Mouse (Mus musculus) intestine, embryonic 16.5 days (tissue): ENCODE measurements at regions not wholly inside any gene's neighbourhood (a gene's known extent, or its start where the extent isn't known, plus 50 kb on each side); places are given as distances from the start of the nearest gene placed in this dataset.

Source experiments
- ATAC-seq: fragments of 200-750 bp; cut with Nextera tagmentation; 2 replicates; pipeline ENCODE4 v1.8.0; 2017; ENCODE audit warnings: moderate TSS enrichment, moderate library complexity
- H3K27ac ChIP-seq: fragments of 300-500 bp; sonication (generic); 2 replicates; pipeline ENCODE4 v1.5.1; 2014; ENCODE audit warnings: mild to moderate bottlenecking, low read length
- H3K27me3 ChIP-seq: fragments of 300-500 bp; sonication (generic); replicated peaks from 2 replicates; pipeline ENCODE4 v1.6.1; 2014; ENCODE audit warnings: low read length, control low read depth, mixed read lengths; ENCODE audit not compliant: control insufficient read depth, insufficient read depth
- H3K36me3 ChIP-seq: fragments of 300-500 bp; sonication (generic); 2 replicates; pipeline ENCODE4 v1.6.1; 2014; ENCODE audit warnings: low read length, control low read depth; ENCODE audit not compliant: control insufficient read depth, insufficient read depth
- H3K4me1 ChIP-seq: fragments of 300-500 bp; sonication (generic); 2 replicates; pipeline ENCODE4 v1.6.1; 2014; ENCODE audit warnings: low read length, control low read depth, mixed read lengths; ENCODE audit not compliant: control insufficient read depth, insufficient read depth
- H3K4me2 ChIP-seq: fragments of 300-500 bp; sonication (generic); 2 replicates; pipeline ENCODE4 v1.6.1; 2014; ENCODE audit warnings: low read depth, low read length, control low read depth
- H3K4me3 ChIP-seq: fragments of 300-500 bp; sonication (generic); 2 replicates; pipeline ENCODE4 v1.5.1; 2014; ENCODE audit warnings: mild to moderate bottlenecking, low read length
- H3K9ac ChIP-seq: fragments of 300-500 bp; sonication (generic); 2 replicates; pipeline ENCODE4 v1.6.1; 2014; ENCODE audit warnings: low read depth, low read length
- H3K9me3 ChIP-seq: fragments of 300-500 bp; sonication (generic); 2 replicates; pipeline ENCODE4 v1.6.1; 2016; ENCODE audit warnings: low read length, control low read depth; ENCODE audit not compliant: control insufficient read depth
- WGBS: fragments of 180-500 bp; shearing (Covaris S2); extraction: QIAGEN DNeasy Blood & Tissue Kit; methylation state at CpG from one replicate; pipeline ENCODE4 v1.1.7; 2014; 5-methylcytosine and 5-hydroxymethylcytosine counted together

DNA sequence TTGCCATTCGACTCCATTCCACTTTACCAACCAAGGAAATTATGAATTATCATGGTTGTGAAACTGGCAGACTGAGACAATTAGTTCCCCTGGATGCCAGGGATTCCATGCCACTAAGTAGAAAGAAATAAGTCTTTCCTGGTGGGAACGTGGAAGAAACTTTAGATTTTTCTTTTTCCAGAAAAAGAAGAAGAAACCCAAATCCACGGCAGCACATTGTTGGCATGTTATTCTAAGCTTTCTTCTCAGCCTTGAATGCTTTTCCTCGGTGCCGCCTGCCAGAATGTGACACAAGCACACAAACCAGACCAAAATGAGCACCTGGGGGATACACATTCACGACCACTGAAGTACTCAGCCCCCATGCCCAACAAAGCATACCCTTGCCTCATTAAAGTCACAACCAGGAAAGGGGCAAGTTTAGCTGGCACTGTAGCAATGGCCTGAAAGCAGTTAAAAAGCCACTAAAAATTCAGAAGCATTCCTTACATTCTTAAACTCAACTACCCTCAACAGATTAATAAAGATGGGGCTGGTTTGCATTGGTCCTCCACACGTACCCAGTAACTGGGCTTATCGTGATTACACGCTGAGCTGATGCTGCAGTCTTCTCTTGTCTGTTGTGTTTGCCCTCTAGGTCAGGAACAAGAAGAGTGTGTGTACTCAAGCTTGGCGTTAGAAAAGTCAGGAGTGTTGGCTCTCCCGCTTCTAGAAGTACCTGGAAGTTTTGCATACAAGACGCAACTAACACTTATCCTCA, 266.4 kb downstream of the Gja1 start:
- Histone ChIP-seq H3K36me3 (no peaks in the 10 kb centered on the region), H3K9me3 (no peaks in the 10 kb centered on the region), H3K27ac (no peak overlapping the region), H3K27me3 (no peaks in the 10 kb centered on the region), H3K4me3 (no peak overlapping the region), H3K4me1 (no peaks in the 10 kb centered on the region), H3K9ac (no peak overlapping the region), H3K4me2 (no peak overlapping the region)
- no peak for ATAC-seq
- WGBS = 63% methylated on average over 12 of the region's 12 CpGs

DNA sequence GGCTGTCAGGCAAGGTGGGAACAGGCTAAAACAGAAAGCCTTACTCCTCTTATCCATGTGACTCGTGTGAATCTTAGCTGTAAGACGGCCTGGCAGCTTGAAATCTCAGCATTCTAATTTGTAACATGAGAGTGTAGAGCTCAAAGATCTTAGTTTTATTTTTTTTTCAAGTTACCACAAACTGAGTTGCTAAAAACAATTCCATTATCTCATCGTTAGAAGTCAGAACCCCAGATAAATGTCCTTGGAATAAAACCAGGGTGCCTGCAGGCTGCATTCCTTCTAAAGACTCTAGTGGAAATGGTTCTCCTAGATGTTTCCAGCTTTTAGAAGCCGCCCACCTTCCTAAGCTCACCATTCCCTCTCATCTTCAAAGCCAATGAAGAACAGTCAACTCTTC, 283.4 kb downstream of the Gja1 start:
- Histone ChIP-seq H3K4me2 (no peak overlapping the region), H3K36me3 (no peaks in the 10 kb centered on the region), H3K4me1 (no peaks in the 10 kb centered on the region), H3K27ac (no peak overlapping the region), H3K27me3 (no peaks in the 10 kb centered on the region), H3K4me3 (no peak overlapping the region), H3K9ac (no peak overlapping the region), H3K9me3 (no peaks in the 10 kb centered on the region)
- no peak for ATAC-seq
- 82% methylated on average over 4 of the region's 4 CpGs for WGBS

DNA sequence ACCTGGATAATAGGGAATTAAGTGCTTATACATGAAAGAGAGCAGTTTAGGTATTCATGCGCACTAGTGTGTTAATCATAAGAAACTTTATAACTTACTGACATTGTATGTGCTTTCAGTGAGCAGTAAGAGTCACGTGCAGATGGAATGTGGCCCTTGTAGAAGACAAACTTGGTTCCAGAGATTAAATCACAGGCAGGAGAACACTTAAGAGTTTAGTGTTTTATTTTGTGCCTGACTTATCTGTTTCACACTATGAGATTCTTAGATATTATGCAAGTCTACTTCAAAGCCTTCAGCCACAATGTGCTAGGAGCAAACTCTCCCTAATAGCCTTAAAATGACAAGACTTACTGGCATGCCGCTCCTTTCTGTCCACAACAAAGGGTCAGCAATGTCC, 296.8 kb downstream of the Gja1 start:
- no peak overlapping the region for H3K4me2 ChIP-seq
- no peaks in the 10 kb centered on the region for H3K27me3 ChIP-seq
- no peaks in the 10 kb centered on the region for H3K4me1 ChIP-seq
- no peak for ATAC-seq
- 77% methylated on average over 3 of the region's 3 CpGs for WGBS
- H3K27ac ChIP-seq = no peak overlapping the region
- H3K9ac ChIP-seq = no peak overlapping the region
- H3K4me3 ChIP-seq = no peak overlapping the region
- no peaks in the 10 kb centered on the region for H3K9me3 ChIP-seq
- no peaks in the 10 kb centered on the region for H3K36me3 ChIP-seq

DNA sequence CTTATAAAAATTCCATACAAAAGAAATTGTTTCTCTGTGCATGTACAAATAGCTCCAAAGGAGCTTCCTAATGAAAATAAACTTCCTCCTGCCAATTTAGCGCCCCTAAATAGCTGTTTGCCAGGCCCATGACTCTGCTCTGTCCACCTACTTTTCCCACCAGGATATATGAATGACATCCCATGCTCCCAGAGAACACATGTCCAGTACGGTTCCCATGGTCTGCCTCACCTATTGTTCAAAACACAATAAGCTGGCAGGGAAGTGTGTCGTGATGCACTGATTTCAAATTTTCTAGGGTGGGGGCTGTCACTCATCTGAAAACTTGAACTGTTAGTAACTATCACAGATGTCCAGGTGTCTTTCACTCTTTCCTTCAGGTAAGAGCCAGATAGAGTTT, 305.8 kb downstream of the Gja1 start:
- H3K36me3 ChIP-seq = no peaks in the 10 kb centered on the region
- 80% methylated on average over 3 of the region's 3 CpGs for WGBS
- no peak for ATAC-seq

DNA sequence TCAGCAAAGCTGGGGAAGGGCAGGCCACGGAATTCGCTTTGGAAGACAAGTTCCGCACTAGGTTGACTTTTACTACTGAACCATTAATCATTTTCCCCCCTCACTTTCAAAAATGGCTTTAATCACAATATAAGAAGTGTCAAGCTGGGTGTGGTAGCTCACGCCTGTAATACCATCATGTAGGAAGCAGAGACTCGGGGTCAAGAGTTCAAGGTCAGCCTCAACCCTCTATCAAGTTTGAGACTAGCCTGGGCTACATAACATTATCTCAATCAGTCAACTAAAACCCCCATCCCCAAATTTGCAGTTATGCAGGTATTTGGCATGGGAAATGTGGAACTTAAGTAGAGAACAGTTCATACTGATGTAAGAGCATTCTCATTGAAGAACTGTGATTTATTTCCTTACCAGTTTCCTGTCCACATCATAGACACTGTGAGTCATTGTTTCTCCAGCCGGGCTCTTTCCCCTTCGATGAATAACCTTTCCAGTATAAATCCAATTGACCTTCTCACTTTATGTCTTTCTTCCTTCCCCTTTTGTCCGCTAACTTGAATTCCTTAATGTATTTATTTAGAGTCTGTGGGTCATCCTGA, 308.6 kb downstream of the Gja1 start:
- H3K9ac ChIP-seq = no peak overlapping the region
- H3K4me1 ChIP-seq = no peaks in the 10 kb centered on the region
- H3K27ac ChIP-seq = no peak overlapping the region
- H3K9me3 ChIP-seq = no peaks in the 10 kb centered on the region
- H3K4me2 ChIP-seq = no peak overlapping the region
- ATAC-seq = no peak
- H3K27me3 ChIP-seq = no peaks in the 10 kb centered on the region
- WGBS = 81% methylated on average over 8 of the region's 8 CpGs
- H3K36me3 ChIP-seq = no peaks in the 10 kb centered on the region
- no peak overlapping the region for H3K4me3 ChIP-seq

More for the DNA sequence above, 305.8 kb downstream of the Gja1 start:
- Histone ChIP-seq H3K4me2 (no peak overlapping the region), H3K9ac (no peak overlapping the region), H3K27ac (no peak overlapping the region), H3K27me3 (no peaks in the 10 kb centered on the region), H3K4me3 (no peak overlapping the region), H3K9me3 (no peaks in the 10 kb centered on the region), H3K4me1 (no peaks in the 10 kb centered on the region)

DNA sequence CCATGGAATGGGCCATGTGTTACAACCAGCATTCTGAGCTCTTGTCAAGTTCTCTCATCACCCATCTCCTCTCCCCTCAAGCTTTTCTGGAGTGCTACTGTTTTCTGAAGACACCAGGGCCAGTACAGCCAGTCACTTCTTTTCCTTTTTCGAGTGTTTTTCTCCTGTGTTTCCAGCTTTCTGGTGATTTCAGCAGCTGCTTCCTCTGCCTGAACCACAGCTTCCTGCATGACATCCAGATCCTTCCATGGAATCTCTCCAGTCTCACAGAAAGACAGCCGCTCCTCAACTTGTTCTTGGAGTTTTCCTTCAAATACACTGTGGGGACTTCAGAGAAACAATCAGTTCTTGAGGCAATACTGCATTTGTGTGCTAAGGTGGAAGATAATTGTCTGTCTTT, 314.3 kb downstream of the Gja1 start:
- Histone ChIP-seq H3K9me3 (no peaks in the 10 kb centered on the region), H3K27me3 (no peaks in the 10 kb centered on the region), H3K9ac (no peak overlapping the region), H3K4me2 (no peak overlapping the region), H3K36me3 (no peaks in the 10 kb centered on the region), H3K4me1 (no peaks in the 10 kb centered on the region), H3K27ac (no peak overlapping the region), H3K4me3 (no peak overlapping the region)
- WGBS = 70% methylated on average over 2 of the region's 2 CpGs
- no peak; the same call in 1 of the 2 replicates for ATAC-seq

DNA sequence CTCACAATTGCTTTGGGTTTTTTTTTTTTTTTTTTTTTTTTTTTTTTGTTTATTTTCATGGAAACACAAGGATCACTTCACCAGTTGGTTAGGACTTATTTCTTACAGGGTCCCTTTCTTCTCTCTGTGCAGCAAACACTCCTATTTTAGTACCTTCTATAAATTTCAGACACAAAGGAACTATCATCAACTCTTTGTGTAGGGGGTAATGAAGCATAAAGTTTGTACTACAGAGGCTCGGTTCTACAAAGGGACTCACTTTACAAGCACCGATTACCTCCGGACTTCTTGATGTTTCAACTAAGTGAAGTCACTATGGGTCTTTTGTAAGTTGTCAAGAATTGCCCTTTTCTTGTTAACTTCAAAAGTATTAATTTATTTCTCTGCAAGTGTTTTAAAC, 318.0 kb downstream of the Gja1 start:
- Histone ChIP-seq H3K9ac (no peak overlapping the region), H3K27ac (no peak overlapping the region), H3K27me3 (no peaks in the 10 kb centered on the region), H3K4me2 (no peak overlapping the region), H3K4me1 (no peaks in the 10 kb centered on the region), H3K36me3 (no peaks in the 10 kb centered on the region), H3K9me3 (no peaks in the 10 kb centered on the region), H3K4me3 (no peak overlapping the region)
- no peak for ATAC-seq
- 54% methylated on average over 3 of the region's 3 CpGs for WGBS

DNA sequence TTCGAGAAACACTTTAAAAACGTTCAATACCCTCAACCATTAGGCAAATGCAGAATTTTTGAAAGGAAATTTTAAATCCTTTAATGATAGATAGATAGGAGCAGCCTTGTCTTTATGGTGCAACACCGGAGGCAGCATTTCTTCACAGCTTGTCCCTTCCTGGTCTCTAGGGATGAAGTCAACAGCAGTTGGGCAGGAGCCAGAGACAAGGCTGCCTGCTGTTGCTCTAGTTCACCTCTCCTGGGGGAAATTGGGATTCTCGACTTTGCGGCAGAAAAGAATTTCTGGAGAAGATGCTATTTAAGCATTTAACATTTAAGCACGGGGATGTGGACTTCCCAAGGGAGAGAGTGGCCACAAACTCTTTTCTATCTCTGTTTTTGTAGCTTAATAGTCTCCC, 323.0 kb downstream of the Gja1 start:
- 72% methylated on average over 6 of the region's 6 CpGs for WGBS
- no peak overlapping the region for H3K4me2 ChIP-seq
- no peaks in the 10 kb centered on the region for H3K36me3 ChIP-seq
- H3K27ac ChIP-seq = no peak overlapping the region
- no peaks in the 10 kb centered on the region for H3K9me3 ChIP-seq
- no peak overlapping the region for H3K4me3 ChIP-seq
- no peak overlapping the region for H3K9ac ChIP-seq
- no peaks in the 10 kb centered on the region for H3K4me1 ChIP-seq
- ATAC-seq = no peak
- no peaks in the 10 kb centered on the region for H3K27me3 ChIP-seq

DNA sequence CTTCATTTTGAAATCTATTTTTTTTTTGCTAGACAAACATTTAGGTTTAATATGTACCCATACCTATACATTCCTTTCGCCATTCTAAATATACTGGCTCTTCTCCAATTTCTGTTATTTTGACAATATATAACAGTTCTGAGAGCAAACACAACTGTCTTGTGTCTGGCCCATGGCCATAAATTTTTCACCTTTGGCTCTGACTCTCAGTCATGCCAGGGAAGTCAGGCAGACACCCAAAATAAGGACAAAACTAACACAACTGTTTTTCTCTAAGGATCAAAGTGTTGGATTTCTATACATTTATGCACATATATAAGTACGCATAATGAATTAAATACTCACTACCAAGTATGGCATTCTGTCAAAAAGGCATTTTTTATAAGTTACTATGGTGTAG, 331.3 kb downstream of the Gja1 start:
- Histone ChIP-seq H3K4me2 (no peak overlapping the region), H3K27ac (no peak overlapping the region), H3K4me3 (no peak overlapping the region), H3K9ac (no peak overlapping the region), H3K9me3 (no peaks in the 10 kb centered on the region), H3K4me1 (no peaks in the 10 kb centered on the region), H3K27me3 (no peaks in the 10 kb centered on the region), H3K36me3 (no peaks in the 10 kb centered on the region)
- WGBS = 82% methylated on average over 2 of the region's 2 CpGs
- no peak for ATAC-seq

DNA sequence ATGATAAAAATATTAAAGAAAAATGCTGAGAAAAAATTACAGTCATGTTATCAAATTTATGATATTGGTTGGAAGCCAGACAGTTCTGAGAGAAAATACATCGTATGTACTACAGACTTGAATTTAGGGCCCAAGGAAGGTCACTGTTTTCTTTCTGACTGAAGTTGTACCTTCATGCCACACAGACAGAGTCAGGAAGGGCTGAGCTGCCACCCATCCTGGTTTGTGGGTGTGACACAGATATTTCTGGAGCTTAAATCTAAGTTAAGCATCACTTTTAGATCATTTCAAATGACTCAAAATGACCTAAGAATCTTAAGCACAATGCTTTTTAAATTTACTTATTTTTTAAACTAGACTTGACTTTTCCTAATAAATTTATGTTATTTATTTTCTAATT, 331.8 kb downstream of the Gja1 start:
- no peak overlapping the region for H3K27ac ChIP-seq
- no peak for ATAC-seq
- no peaks in the 10 kb centered on the region for H3K4me1 ChIP-seq
- H3K4me3 ChIP-seq = no peak overlapping the region
- H3K9ac ChIP-seq = no peak overlapping the region
- no peak overlapping the region for H3K4me2 ChIP-seq
- H3K27me3 ChIP-seq = no peaks in the 10 kb centered on the region
- WGBS = 58% methylated on average over 1 of the region's 1 CpGs
- no peaks in the 10 kb centered on the region for H3K36me3 ChIP-seq
- H3K9me3 ChIP-seq = no peaks in the 10 kb centered on the region
